Mouse (Mus musculus) hindbrain, embryonic 14.5 days (tissue): ENCODE measurements at regions not wholly inside any gene's neighbourhood (a gene's known extent, or its start where the extent isn't known, plus 50 kb on each side); places are given as distances from the start of the nearest gene placed in this dataset.

Experiments
- ATAC-seq: fragments of 200-750 bp; cut with Nextera tagmentation; 2 replicates; pipeline ENCODE4 v1.8.0; 2017; ENCODE audit warnings: moderate number of reproducible peaks, mild to moderate bottlenecking, moderate TSS enrichment, moderate library complexity; ENCODE audit not compliant: low FRiP score
- DNase-seq: peaks from one replicate; pipeline ENCODE4 v3.0.0-alpha.2; 2015; ENCODE audit warnings: low spot score
- H3K27ac ChIP-seq: fragments of 300-500 bp; sonication (generic); 2 replicates; pipeline ENCODE4 v1.5.1; 2014; ENCODE audit warnings: mild to moderate bottlenecking, moderate library complexity
- H3K27me3 ChIP-seq: fragments of 300-500 bp; sonication (generic); 2 replicates; pipeline ENCODE4 v1.6.1; 2014; ENCODE audit warnings: mild to moderate bottlenecking, low read length, mixed read lengths; ENCODE audit not compliant: control insufficient read depth, insufficient read depth
- H3K36me3 ChIP-seq: fragments of 300-500 bp; sonication (generic); replicated peaks from 2 replicates; pipeline ENCODE4 v1.6.1; 2014; ENCODE audit not compliant: control insufficient read depth, insufficient read depth
- H3K4me1 ChIP-seq: fragments of 300-500 bp; sonication (generic); replicated peaks from 2 replicates; pipeline ENCODE4 v1.6.1; 2014; ENCODE audit warnings: antibody characterized with exemption, low read length, mixed read lengths; ENCODE audit not compliant: control insufficient read depth, insufficient read depth
- H3K4me2 ChIP-seq: fragments of 300-500 bp; sonication (generic); replicated peaks from 2 replicates; pipeline ENCODE4 v1.6.1; 2014; ENCODE audit warnings: mild to moderate bottlenecking, moderate library complexity
- H3K4me3 ChIP-seq: fragments of 300-500 bp; sonication (generic); replicated peaks from 2 replicates; pipeline ENCODE4 v1.5.1; 2014; ENCODE audit warnings: mild to moderate bottlenecking, low read length
- H3K9ac ChIP-seq: fragments of 300-500 bp; sonication (generic); 2 replicates; pipeline ENCODE4 v1.6.1; 2014
- H3K9me3 ChIP-seq: fragments of 300-500 bp; sonication (generic); 2 replicates; pipeline ENCODE4 v1.6.1; 2016; ENCODE audit warnings: low read length; ENCODE audit not compliant: control insufficient read depth
- WGBS: fragments of 180-500 bp; shearing (Covaris S2); extraction: QIAGEN DNeasy Blood & Tissue Kit; methylation state at CpG from one replicate; pipeline ENCODE4 v1.1.7; 2014; 5-methylcytosine and 5-hydroxymethylcytosine counted together

- peaks cover 9% of the 10 kb centered on the region; the same call in 1 of the 2 replicates for H3K4me1 ChIP-seq
- no peak overlapping the region for H3K4me3 ChIP-seq
- H3K4me2 ChIP-seq, result no peak overlapping the region
- no peaks in the 10 kb centered on the region for H3K36me3 ChIP-seq
- ATAC-seq (no peak), DNase-seq (no peak)
- no peaks in the 10 kb centered on the region for H3K9me3 ChIP-seq
- no peak overlapping the region for H3K27ac ChIP-seq
- no peaks in the 10 kb centered on the region for H3K27me3 ChIP-seq
- WGBS, result 71% methylated on average over 2 of the region's 2 CpGs
- no peak overlapping the region for H3K9ac ChIP-seq
Measured at GRCm38 (mm10) chr14:37272063-37272462, 137.0 kb upstream of the Ghitm start.

- H3K9me3 ChIP-seq, result no peaks in the 10 kb centered on the region
- H3K27ac ChIP-seq, result 0 out of 2 replicates have a peak overlapping the region, but pooled peaks have one; percentile 54
- no peaks in the 10 kb centered on the region for H3K36me3 ChIP-seq
- WGBS, result 9% methylated on average over 6 of the region's 6 CpGs
- no peak overlapping the region for H3K9ac ChIP-seq
- H3K27me3 ChIP-seq, result no peaks in the 10 kb centered on the region
- H3K4me3 ChIP-seq, result no peak overlapping the region
- peaks cover 9% of the 10 kb centered on the region; the same call in 1 of the 2 replicates for H3K4me1 ChIP-seq
- no peak overlapping the region for H3K4me2 ChIP-seq
- DNase-seq (peak; percentile 55), ATAC-seq (peak; percentile 88)
Measured at GRCm38 (mm10) chr14:37271015-37271933, 136.2 kb upstream of the Ghitm start.

GRCm38 (mm10) chr14:37269920-37270319 is 134.8 kb upstream of the Ghitm start:
- Histone ChIP-seq H3K4me3 (no peak overlapping the region), H3K4me1 (peaks cover 9% of the 10 kb centered on the region; the same call in 1 of the 2 replicates), H3K27ac (no peak overlapping the region), H3K9me3 (no peaks in the 10 kb centered on the region), H3K9ac (no peak overlapping the region), H3K36me3 (no peaks in the 10 kb centered on the region), H3K27me3 (no peaks in the 10 kb centered on the region), H3K4me2 (no peak overlapping the region)
- WGBS, result 70% methylated on average over 2 of the region's 2 CpGs
- DNase-seq, result no peak
- ATAC-seq, result no peak

GRCm38 (mm10) chr14:37238632-37239032 is 103.6 kb upstream of the Ghitm start:
- Histone ChIP-seq H3K4me2 (no peak overlapping the region), H3K27ac (no peak overlapping the region), H3K27me3 (no peaks in the 10 kb centered on the region), H3K9ac (no peak overlapping the region), H3K9me3 (no peaks in the 10 kb centered on the region), H3K4me1 (no peaks in the 10 kb centered on the region), H3K4me3 (no peak overlapping the region), H3K36me3 (no peaks in the 10 kb centered on the region)
- DNase-seq (peak; percentile 87), ATAC-seq (peak; percentile 92)
- 26% methylated on average over 4 of the region's 4 CpGs for WGBS

GRCm38 (mm10) chr14:37237191-37237590 is 102.1 kb upstream of the Ghitm start:
- DNase-seq, result no peak
- no peak overlapping the region for H3K27ac ChIP-seq
- 72% methylated on average over 5 of the region's 5 CpGs for WGBS
- no peaks in the 10 kb centered on the region for H3K27me3 ChIP-seq
- H3K4me2 ChIP-seq, result no peak overlapping the region
- H3K9ac ChIP-seq, result no peak overlapping the region
- ATAC-seq, result peak; percentile 65; the same call in 1 of the 2 replicates
- no peak overlapping the region for H3K4me3 ChIP-seq
- no peaks in the 10 kb centered on the region for H3K9me3 ChIP-seq
- H3K4me1 ChIP-seq, result no peaks in the 10 kb centered on the region
- H3K36me3 ChIP-seq, result no peaks in the 10 kb centered on the region

- no peak for ATAC-seq
- Histone ChIP-seq H3K27me3 (no peaks in the 10 kb centered on the region), H3K27ac (no peak overlapping the region), H3K4me3 (no peak overlapping the region), H3K4me2 (no peak overlapping the region), H3K4me1 (no peaks in the 10 kb centered on the region), H3K9ac (no peak overlapping the region), H3K9me3 (no peaks in the 10 kb centered on the region), H3K36me3 (no peaks in the 10 kb centered on the region)
- DNase-seq, result no peak
Measured at GRCm38 (mm10) chr14:37208256-37208655, 73.2 kb upstream of the Ghitm start.

GRCm38 (mm10) chr14:37189795-37190194 is 54.7 kb upstream of the Ghitm start:
- ATAC-seq, result no peak
- Histone ChIP-seq H3K9me3 (no peaks in the 10 kb centered on the region), H3K4me1 (no peaks in the 10 kb centered on the region), H3K27me3 (no peaks in the 10 kb centered on the region), H3K27ac (no peak overlapping the region), H3K4me3 (no peak overlapping the region), H3K36me3 (no peaks in the 10 kb centered on the region), H3K9ac (no peak overlapping the region), H3K4me2 (no peak overlapping the region)
- no peak for DNase-seq
- 72% methylated on average over 5 of the region's 5 CpGs for WGBS
